Mouse (Mus musculus) forebrain, embryonic 10.5 days (tissue): ENCODE results near the gene Sec31a. TPM values are rescaled to one million over a fixed set of nuclear protein-coding genes. Genes with fewer than 3 reads are reported as not detected.

ENCODE experiments used
- DNase-seq: peaks from one replicate; pipeline ENCODE4 v3.0.0-alpha.2; 2017; ENCODE audit warnings: low spot score; ENCODE audit errors: extremely low spot score
- H3K27ac ChIP-seq: fragments of 300-500 bp; sonication (generic); 2 replicates; pipeline ENCODE4 v1.5.1; 2016; ENCODE audit warnings: mild to moderate bottlenecking
- H3K27me3 ChIP-seq: fragments of 300-500 bp; sonication (generic); 2 replicates; pipeline ENCODE4 v1.6.1; 2016; ENCODE audit warnings: mild to moderate bottlenecking; ENCODE audit not compliant: poor library complexity, severe bottlenecking
- H3K36me3 ChIP-seq: fragments of 300-500 bp; sonication (generic); replicated peaks from 2 replicates; pipeline ENCODE4 v1.6.1; 2016; ENCODE audit warnings: mild to moderate bottlenecking, moderate library complexity
- H3K4me1 ChIP-seq: fragments of 300-500 bp; sonication (generic); 2 replicates; pipeline ENCODE4 v1.6.1; 2016
- H3K4me3 ChIP-seq: fragments of 300-500 bp; sonication (generic); 2 replicates; pipeline ENCODE4 v1.5.1; 2016; ENCODE audit warnings: mild to moderate bottlenecking, moderate library complexity
- H3K9me3 ChIP-seq: fragments of 300-500 bp; sonication (generic); 2 replicates; pipeline ENCODE4 v1.6.1; 2016; ENCODE audit warnings: mild to moderate bottlenecking, moderate library complexity
- WGBS: fragments of 180-500 bp; shearing (Covaris S2); methylation state at CpG from one replicate; pipeline ENCODE4 v1.1.7; 2016; 5-methylcytosine and 5-hydroxymethylcytosine counted together
- polyA plus RNA-seq: library from polyadenylated mRNA; unstranded; fragments of >200 nt; fragmentation: Nextera tagmentation; extraction: Ambion mirVana; gene quantifications from 2 replicates; pipeline ENCODE4 v1.2.1, GENCODE M21; 2016

The Sec31a gene
- polyA plus RNA-seq, 1 experiment from 2014 or later, result 95.0 TPM

- no peak overlapping the region for H3K4me3 ChIP-seq
- DNase-seq, result no peak
- H3K36me3 ChIP-seq, result peaks cover 96% of the 10 kb centered on the region
- H3K27me3 ChIP-seq, result no peaks in the 10 kb centered on the region
- H3K4me1 ChIP-seq, result no peaks in the 10 kb centered on the region
- WGBS, result 94% methylated on average over 20 of the region's 20 CpGs
- H3K9me3 ChIP-seq, result no peaks in the 10 kb centered on the region
- no peak overlapping the region for H3K27ac ChIP-seq
Observed at GRCm38 (mm10) chr5:100392436-100392955, 23.5 kb downstream of the Sec31a start.

DNA sequence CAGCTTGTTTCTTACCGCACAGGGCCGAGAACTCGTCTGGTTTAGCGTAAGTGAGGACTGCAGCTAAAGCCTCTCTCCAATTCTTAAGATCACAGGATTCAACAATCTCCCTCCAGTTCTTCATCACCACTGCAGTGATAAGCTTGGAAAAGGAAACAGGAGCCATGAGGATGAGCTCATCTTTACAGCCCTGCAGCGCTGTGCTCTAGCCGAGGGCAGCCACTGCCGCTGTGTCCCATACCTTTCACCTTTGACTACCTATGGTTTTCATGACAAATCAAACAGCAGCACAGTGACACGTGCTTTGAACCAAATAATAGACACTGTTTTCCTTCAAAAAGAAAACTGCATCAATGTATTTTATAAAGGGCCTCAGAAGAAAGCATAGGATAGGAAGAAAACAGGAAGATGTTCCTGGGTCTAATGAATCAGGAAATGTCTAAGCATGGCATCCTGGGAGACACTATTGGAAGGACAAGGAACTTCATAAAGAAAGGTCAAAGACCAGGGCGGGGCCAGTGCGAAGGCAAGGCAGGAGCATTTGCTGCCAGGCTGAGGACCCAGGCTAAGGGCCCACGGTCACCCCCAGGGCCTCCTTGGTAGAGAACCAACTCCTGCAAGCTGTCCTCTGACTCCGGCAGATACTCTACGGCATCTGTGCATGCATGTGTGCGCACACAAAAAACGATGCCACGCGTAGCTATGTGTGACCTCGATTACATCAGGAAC is 32.1 kb downstream of the Sec31a start:
- WGBS, result 96% methylated on average over 18 of the region's 18 CpGs
- H3K36me3 ChIP-seq, result peaks cover 92% of the 10 kb centered on the region

DNA sequence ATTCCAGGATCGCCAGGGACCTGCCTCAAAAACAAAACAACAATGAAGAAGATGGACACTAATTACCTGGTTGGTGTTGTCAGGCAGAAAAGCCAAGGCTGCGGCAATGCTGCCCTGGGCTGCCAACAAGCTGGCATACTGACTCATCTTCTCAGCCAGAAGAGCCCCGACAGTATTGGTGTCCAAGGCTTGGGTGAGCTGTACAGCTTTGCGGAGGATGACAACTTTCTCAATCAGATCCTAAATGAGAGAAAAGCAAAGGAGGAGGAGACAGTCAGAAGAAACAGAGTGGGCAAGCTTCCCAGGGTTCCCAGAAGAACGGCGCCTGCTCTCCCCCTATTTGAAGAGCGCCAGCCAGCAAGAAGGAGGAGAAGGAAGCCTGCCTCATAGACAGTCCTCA is 34.9 kb downstream of the Sec31a start:
- WGBS, result 94% methylated on average over 7 of the region's 7 CpGs
- Histone ChIP-seq H3K9me3 (no peaks in the 10 kb centered on the region), H3K27me3 (no peaks in the 10 kb centered on the region), H3K27ac (no peak overlapping the region), H3K4me3 (no peak overlapping the region), H3K4me1 (no peaks in the 10 kb centered on the region), H3K36me3 (peaks cover 100% of the 10 kb centered on the region)
- DNase-seq, result no peak

More for the DNA sequence above, 32.1 kb downstream of the Sec31a start:
- no peaks in the 10 kb centered on the region for H3K9me3 ChIP-seq
- H3K4me1 ChIP-seq, result no peaks in the 10 kb centered on the region
- no peak overlapping the region for H3K4me3 ChIP-seq
- H3K27me3 ChIP-seq, result no peaks in the 10 kb centered on the region
- H3K27ac ChIP-seq, result no peak overlapping the region
- DNase-seq, result no peak

- H3K36me3 ChIP-seq, result peaks cover 100% of the 10 kb centered on the region
- H3K27me3 ChIP-seq, result no peaks in the 10 kb centered on the region
- H3K9me3 ChIP-seq, result no peaks in the 10 kb centered on the region
- no peak for DNase-seq
- H3K4me1 ChIP-seq, result no peaks in the 10 kb centered on the region
- 93% methylated on average over 5 of the region's 5 CpGs for WGBS
- no peak overlapping the region for H3K27ac ChIP-seq
- H3K4me3 ChIP-seq, result no peak overlapping the region
Observed at GRCm38 (mm10) chr5:100380277-100380676, 35.8 kb downstream of the Sec31a start.

GRCm38 (mm10) chr5:100378981-100379380 is 37.1 kb downstream of the Sec31a start:
- Histone ChIP-seq H3K4me1 (no peaks in the 10 kb centered on the region), H3K27ac (no peak overlapping the region), H3K4me3 (no peak overlapping the region), H3K9me3 (no peaks in the 10 kb centered on the region), H3K27me3 (no peaks in the 10 kb centered on the region), H3K36me3 (peaks cover 100% of the 10 kb centered on the region)
- DNase-seq, result no peak
- WGBS, result 93% methylated on average over 2 of the region's 2 CpGs

GRCm38 (mm10) chr5:100378211-100378610 is 37.8 kb downstream of the Sec31a start:
- Histone ChIP-seq H3K36me3 (peaks cover 100% of the 10 kb centered on the region), H3K4me3 (no peak overlapping the region), H3K9me3 (no peaks in the 10 kb centered on the region), H3K27me3 (no peaks in the 10 kb centered on the region), H3K27ac (no peak overlapping the region), H3K4me1 (no peaks in the 10 kb centered on the region)
- no peak for DNase-seq
- 94% methylated on average over 5 of the region's 5 CpGs for WGBS

- peaks cover 100% of the 10 kb centered on the region for H3K36me3 ChIP-seq
Observed at GRCm38 (mm10) chr5:100377376-100377775, 38.7 kb downstream of the Sec31a start.

DNA sequence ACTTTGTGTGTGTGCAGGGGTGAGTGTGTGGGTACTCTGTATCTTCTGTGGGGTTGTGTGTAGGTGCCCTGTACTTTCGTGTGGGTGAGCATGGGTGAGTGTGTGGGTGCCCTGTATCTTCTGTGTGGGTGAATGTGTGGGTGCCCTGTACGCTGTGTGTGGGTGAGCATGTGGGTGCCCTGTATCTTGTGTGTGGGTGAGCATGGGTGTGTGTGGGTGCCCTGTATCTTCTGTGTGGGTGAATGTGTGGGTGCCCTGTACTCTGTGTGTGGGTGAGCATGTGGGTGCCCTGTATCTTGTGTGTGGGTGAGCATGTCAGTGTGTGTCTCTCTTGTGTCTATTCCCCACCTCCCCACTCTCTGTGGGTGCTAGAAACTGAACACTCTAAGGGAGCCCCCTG is 41.3 kb downstream of the Sec31a start:
- Histone ChIP-seq H3K4me1 (no peaks in the 10 kb centered on the region), H3K27ac (no peak overlapping the region), H3K4me3 (no peak overlapping the region), H3K27me3 (no peaks in the 10 kb centered on the region), H3K9me3 (no peaks in the 10 kb centered on the region), H3K36me3 (peaks cover 93% of the 10 kb centered on the region)
- WGBS, result 92% methylated on average over 2 of the region's 2 CpGs
- no peak for DNase-seq

More at GRCm38 (mm10) chr5:100377376-100377775, 38.7 kb downstream of the Sec31a start:
- Histone ChIP-seq H3K27me3 (no peaks in the 10 kb centered on the region), H3K4me3 (no peak overlapping the region), H3K27ac (no peak overlapping the region), H3K9me3 (no peaks in the 10 kb centered on the region), H3K4me1 (no peaks in the 10 kb centered on the region)
- 85% methylated on average over 2 of the region's 2 CpGs for WGBS
- DNase-seq, result no peak

GRCm38 (mm10) chr5:100373952-100374351 is 42.1 kb downstream of the Sec31a start:
- DNase-seq, result peak; percentile 37
- Histone ChIP-seq H3K27ac (no peak overlapping the region), H3K4me3 (no peak overlapping the region), H3K9me3 (no peaks in the 10 kb centered on the region), H3K36me3 (peaks cover 90% of the 10 kb centered on the region), H3K4me1 (no peaks in the 10 kb centered on the region), H3K27me3 (no peaks in the 10 kb centered on the region)
- 66% methylated on average over 5 of the region's 5 CpGs for WGBS

DNA sequence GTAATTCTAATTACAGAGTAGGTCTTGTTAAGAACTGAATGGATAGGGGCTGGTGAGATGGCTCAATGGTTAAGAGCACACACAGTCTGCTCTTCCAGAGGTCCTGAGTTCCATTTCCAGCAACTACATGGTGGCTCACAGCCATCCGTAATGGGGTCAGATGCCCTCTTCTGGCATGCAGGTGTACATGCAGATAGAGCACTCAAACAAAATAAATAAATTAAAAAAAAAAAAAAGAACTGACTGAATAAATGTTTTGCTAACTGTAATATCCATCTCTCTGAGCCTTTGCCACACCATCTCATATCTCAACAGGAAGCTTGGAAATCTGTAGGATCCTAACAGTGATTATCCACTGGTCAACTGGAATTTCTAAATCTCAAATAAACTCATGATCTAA is 45.1 kb downstream of the Sec31a start:
- H3K4me3 ChIP-seq, result no peak overlapping the region
- 81% methylated on average over 1 of the region's 1 CpGs for WGBS
- no peaks in the 10 kb centered on the region for H3K4me1 ChIP-seq
- DNase-seq, result no peak
- H3K27ac ChIP-seq, result no peak overlapping the region
- no peaks in the 10 kb centered on the region for H3K9me3 ChIP-seq
- H3K36me3 ChIP-seq, result peaks cover 88% of the 10 kb centered on the region
- no peaks in the 10 kb centered on the region for H3K27me3 ChIP-seq

- H3K9me3 ChIP-seq, result no peaks in the 10 kb centered on the region
- no peak overlapping the region for H3K27ac ChIP-seq
- no peak overlapping the region for H3K4me3 ChIP-seq
- DNase-seq, result no peak
- 95% methylated on average over 11 of the region's 11 CpGs for WGBS
- H3K36me3 ChIP-seq, result peaks cover 88% of the 10 kb centered on the region
- no peaks in the 10 kb centered on the region for H3K27me3 ChIP-seq
- H3K4me1 ChIP-seq, result no peaks in the 10 kb centered on the region
Observed at GRCm38 (mm10) chr5:100369825-100370459, 46.1 kb downstream of the Sec31a start.

DNA sequence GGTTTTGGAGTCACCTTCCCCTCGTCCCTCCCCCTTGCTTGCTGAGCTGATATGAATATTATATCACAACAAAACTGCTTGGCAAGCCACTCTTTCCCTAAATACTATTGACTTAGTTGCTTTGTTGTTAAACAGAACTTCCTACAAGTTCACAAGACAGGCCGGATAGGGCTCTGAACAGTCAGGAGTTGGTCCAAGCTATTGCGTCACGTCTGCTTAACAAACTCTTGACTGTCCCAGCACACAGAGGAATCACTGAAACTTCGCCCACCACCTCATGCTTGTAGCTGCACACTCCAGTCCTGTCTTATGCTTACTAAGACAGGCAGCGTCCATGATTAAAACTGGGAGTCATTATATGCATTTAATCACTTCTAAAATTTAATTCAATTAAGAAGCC is 46.9 kb downstream of the Sec31a start:
- H3K36me3 ChIP-seq, result peaks cover 88% of the 10 kb centered on the region
- no peaks in the 10 kb centered on the region for H3K9me3 ChIP-seq
- no peaks in the 10 kb centered on the region for H3K4me1 ChIP-seq
- no peak for DNase-seq
- no peak overlapping the region for H3K27ac ChIP-seq
- H3K27me3 ChIP-seq, result no peaks in the 10 kb centered on the region
- 94% methylated on average over 6 of the region's 6 CpGs for WGBS
- no peak overlapping the region for H3K4me3 ChIP-seq

DNA sequence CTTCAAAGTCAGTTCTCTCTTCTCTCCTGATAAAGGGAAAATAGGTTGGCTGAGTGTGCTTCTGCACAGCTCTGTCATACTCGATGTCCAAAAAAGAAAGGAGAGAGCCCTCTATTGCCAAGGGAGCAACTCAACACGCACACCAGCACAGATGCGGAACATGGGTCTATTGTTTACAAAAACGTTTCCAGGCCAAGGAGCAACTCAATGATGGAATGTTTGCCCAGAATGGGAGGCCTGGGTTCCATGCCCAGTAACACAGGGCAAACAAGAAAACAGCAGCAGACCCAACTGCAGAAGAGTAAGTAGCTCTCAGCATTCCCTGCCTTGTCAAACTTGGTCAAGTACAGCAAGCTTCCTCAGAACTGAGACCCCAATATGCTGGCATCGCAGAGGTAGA is 47.5 kb downstream of the Sec31a start:
- peaks cover 88% of the 10 kb centered on the region for H3K36me3 ChIP-seq
- H3K9me3 ChIP-seq, result no peaks in the 10 kb centered on the region
- H3K4me1 ChIP-seq, result no peaks in the 10 kb centered on the region
- no peaks in the 10 kb centered on the region for H3K27me3 ChIP-seq
- no peak overlapping the region for H3K27ac ChIP-seq
- DNase-seq, result no peak
- H3K4me3 ChIP-seq, result no peak overlapping the region
- 91% methylated on average over 5 of the region's 5 CpGs for WGBS
